Mouse (Mus musculus) MEL (cell line): Measurements from ENCODE around the gene Rac1.

ENCODE experiments used
- CHD1 ChIP-seq: IDR thresholded peaks from 2 replicates; pipeline ENCODE4 v1.6.1; 2012; ENCODE audit warnings: low read depth, mild to moderate bottlenecking, inconsistent platforms, low read length, improper control_type of control experiment
- CHD2 ChIP-seq: IDR thresholded peaks from 2 replicates; pipeline ENCODE4 v1.6.1; 2011; ENCODE audit warnings: low read length, improper control_type of control experiment
- CTCF ChIP-seq, 3 experiments: IDR thresholded peaks in 2 of 3; conservative IDR thresholded peaks in 1 of 3; 2 replicates each; pipeline ENCODE4 v1.5.1; 2011 to 2012; ENCODE audit warnings: low read length in 3 of 3, low read depth in 2 of 3, mild to moderate bottlenecking in 2 of 3, improper control_type of control experiment in 1 of 3, inconsistent platforms in 1 of 3, mixed read lengths in 1 of 3, moderate library complexity in 1 of 3; ENCODE audit not compliant: control insufficient read depth in 1 of 3, insufficient read depth in 1 of 3, poor library complexity in 1 of 3, severe bottlenecking in 1 of 3
- EP300 ChIP-seq, 2 experiments: IDR thresholded peaks; 2 replicates each; pipeline ENCODE4 v1.6.1; 2011; ENCODE audit warnings: improper control_type of control experiment in 2 of 2, low read length in 2 of 2, low read depth in 1 of 2, mild to moderate bottlenecking in 1 of 2
- GABPA ChIP-seq: IDR thresholded peaks from 2 replicates; pipeline ENCODE4 v1.6.1; 2012; ENCODE audit warnings: low read depth, mild to moderate bottlenecking, inconsistent platforms, low read length, improper control_type of control experiment, moderate library complexity
- MXI1 ChIP-seq: IDR thresholded peaks from 2 replicates; pipeline ENCODE4 v1.6.1; 2011; ENCODE audit warnings: mild to moderate bottlenecking, low read depth, low read length, improper control_type of control experiment
- MYC ChIP-seq: IDR thresholded peaks from 2 replicates; pipeline ENCODE4 v1.6.1; 2011; ENCODE audit warnings: low read depth, mild to moderate bottlenecking, low read length, improper control_type of control experiment, moderate library complexity
- NELFE ChIP-seq: IDR thresholded peaks from 2 replicates; pipeline ENCODE4 v1.6.1; 2011; ENCODE audit warnings: low read depth, low read length, improper control_type of control experiment
- TCF12 ChIP-seq: IDR thresholded peaks from 2 replicates; pipeline ENCODE4 v1.6.1; 2014; ENCODE audit warnings: low read depth, mild to moderate bottlenecking, inconsistent platforms, low read length, improper control_type of control experiment, moderate library complexity
- USF1 ChIP-seq: IDR thresholded peaks from 2 replicates; pipeline ENCODE4 v1.6.1; 2014; ENCODE audit warnings: low read depth, mild to moderate bottlenecking, inconsistent platforms, low read length, improper control_type of control experiment, moderate library complexity
- ZC3H11A ChIP-seq: IDR thresholded peaks from 2 replicates; pipeline ENCODE4 v1.6.1; 2012; ENCODE audit warnings: low read depth, mild to moderate bottlenecking, inconsistent platforms, low read length, improper control_type of control experiment

GRCm38 (mm10) chr5:143561544-143562185, 33.8 kb upstream of the Rac1 start:
- TF ChIP-seq MXI1 (no peak), ZC3H11A (no peak), CHD2 (no peak), GABPA (no peak), TCF12 (no peak), CTCF (IDR thresholded peaks at IDR 0.05 in 2 of 3, conservative IDR thresholded peaks at IDR 0.05 in 1 of 3; ENCODE audit: control insufficient read depth in 1 of 3, insufficient read depth in 1 of 3, low read depth in 2 of 3, low read length in 3 of 3, poor library complexity in 1 of 3, severe bottlenecking in 1 of 3) (no peak), MYC (no peak), CHD1 (no peak), USF1 (no peak), EP300 (IDR thresholded peaks at IDR 0.05; ENCODE audit: low read depth in 1 of 2, low read length in 2 of 2) (no peak), NELFE (no peak)
